Mouse (Mus musculus): ENCODE results near the gene Oas1f. TPM values are rescaled to one million over a fixed set of nuclear protein-coding genes. Genes with fewer than 3 reads are reported as not detected.
"Not testable (repeated sequence)": the region's sequence is repeated elsewhere in the genome, so short reads cannot be mapped to it uniquely, and the experiment has no call there.

Gene Oas1f
- total RNA-seq, 2 experiments from 2014 or later: not detected

DNA sequence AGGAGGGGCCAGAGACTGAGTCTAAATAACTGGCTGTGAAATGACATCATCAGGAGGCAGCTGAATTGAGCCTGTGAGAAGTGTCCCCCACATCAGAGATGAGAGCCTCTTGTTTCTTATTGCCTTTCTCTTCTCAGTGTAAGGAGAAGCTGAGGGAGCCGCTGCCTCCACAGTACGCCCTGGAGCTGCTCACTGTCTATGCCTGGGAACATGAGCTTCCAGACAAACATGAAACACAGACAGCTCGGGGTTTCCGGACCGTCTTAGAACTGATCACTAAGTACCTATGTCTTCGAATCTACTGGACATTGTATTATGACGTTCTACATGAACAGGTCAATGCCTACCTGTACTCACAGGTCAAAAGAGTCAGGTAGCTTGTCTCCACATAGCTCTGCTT, 23.6 kb downstream of the Oas1f start:
- no peak for DNase-seq (ENCODE audit: low spot score in 2 of 2)

DNA sequence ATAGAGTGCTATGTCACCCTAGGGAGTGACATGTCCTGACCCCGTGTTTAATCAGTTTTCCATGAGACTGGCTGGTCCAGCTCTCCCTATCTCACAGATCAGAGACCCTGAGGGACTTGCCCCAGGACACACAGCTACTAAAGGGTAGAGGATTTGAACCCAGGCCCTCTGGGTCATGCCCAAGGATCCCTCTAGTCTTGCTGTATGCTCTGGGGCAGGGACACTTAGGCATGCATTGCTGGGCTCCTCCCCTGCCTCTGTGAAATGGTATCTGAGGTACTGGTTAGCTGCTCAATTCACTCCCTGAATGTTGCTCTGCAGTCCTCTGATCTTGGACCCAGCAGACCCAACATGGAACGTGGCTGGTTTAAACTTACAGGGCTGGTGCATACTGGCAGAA, 24.3 kb downstream of the Oas1f start:
- no peak for DNase-seq (ENCODE audit: low spot score in 2 of 2)

DNA sequence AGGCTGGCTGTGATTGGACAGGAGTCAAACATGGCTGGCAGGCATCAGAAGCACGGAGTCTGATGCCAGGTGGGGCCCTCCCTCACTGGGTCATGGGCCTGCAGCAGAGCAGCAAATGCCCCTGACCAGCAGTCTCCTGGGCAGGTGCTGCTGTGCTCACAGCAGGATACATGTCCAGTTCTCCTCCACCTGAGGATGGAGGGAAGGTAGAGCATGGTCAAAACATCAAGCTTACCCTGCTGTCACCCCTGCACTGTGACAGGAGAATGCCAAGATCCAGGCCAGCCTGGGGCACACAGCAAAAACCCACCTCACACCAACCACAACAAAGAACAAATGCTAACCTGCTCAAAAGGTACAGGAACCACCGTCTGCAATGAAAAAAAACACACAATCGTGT, 29.7 kb downstream of the Oas1f start:
- DNase-seq (ENCODE audit: low spot score in 2 of 2): not testable (repeated sequence)

DNA sequence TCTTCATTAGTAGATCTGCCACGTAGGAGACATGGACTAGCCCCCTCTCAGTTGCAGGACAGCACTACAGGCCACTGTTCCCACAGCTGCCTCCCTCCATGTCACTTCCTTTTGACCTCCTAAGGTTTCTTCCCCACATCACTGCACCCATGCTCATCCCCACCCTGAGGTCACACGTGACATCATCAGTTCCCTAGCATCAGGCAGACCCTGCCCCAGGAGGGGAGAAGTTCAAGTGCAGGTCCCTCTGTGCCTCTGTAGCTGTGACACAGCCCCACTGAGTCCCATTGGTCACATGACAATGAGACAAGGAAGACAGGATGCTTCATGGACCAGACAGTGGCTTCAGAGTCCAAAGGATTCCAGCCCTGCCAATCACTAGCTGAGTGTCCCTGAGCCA, 30.2 kb downstream of the Oas1f start:
- DNase-seq (ENCODE audit: low spot score in 2 of 2): not testable (repeated sequence)

DNA sequence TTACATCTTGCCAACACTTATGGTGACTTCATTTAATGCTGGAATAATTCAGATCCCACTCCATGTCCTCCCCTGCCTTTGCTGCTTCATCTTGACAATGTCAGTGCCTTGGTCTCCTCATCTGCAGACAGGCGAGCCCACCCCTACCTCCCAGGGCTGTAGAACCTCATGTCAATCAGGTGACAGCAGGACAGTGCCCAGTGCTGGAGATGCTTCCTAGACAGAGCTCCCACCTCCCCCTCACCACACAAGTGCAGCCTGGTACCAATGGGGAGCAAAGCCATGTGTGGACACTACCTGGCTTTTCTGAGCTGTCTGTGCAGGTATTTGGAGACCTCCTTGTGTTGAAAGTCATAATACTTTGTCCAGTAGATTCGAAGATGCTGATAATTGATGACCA, 31.6 kb downstream of the Oas1f start:
- DNase-seq (ENCODE audit: low spot score in 2 of 2): not testable (repeated sequence)

DNA sequence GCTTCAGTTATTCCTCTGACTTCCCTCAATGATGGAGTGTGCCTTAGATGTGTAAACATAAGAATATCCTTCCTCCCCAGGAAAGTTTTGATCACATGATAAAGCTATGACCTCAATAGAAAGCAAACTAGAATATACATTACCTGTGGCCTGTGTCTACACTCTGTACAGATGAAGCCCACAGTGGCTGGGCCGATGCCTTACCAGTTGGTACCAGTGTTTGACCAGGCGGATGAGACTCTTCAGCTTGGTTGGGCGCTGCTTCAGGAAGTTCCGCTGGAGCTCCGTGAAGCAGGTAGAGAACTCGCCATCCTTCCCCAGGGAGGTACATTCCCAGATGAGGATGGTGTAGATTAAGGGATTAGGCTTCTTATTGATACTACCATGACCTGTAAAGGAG, 34.5 kb downstream of the Oas1f start:
- DNase-seq (ENCODE audit: low spot score in 2 of 2): not testable (repeated sequence)

DNA sequence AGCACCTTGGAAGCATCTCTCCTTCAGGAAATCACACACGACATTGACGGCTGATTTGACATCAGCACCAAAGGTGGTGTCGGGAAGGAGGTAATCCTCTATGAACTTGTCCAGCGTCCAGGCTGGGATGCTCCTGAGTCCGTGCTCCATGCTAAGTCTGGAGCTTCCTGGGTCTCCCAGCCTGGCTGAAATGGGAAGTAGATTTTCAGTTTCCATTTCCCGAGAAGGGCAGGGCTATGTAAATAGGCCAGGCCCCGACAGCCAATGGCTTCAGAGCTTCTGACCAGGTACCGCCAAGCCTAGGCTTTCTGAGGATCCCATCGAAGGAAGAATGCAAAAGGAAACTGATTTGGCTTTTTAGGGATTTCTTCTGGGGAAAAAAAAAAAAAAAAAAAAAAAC, 40.2 kb downstream of the Oas1f start, which contains the start of gene Oas1g:
TSS of gene Oas1g (minus strand) at position 201 of the 400 bp plus-strand sequence.
- not testable (repeated sequence) for DNase-seq (ENCODE audit: low spot score in 2 of 2)

DNA sequence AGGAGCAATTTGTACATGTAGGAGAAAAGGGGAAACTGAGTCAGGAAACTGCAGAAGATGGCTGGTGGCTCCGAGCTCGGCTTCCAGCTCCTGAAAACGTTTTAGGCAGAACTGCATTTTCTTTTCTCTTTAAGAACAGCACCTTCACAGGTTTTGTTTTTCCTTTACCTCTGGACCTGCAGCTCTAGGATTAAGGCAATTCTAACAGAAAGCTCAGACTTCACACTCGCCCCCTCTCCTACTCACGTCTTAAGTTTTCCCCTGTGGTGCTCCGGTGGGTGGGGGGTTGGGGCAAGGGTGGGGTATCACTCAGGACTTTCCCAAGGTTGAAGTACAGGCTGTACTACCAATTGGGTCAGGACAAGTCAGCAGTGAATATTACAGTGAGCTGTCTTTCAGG, 40.7 kb downstream of the Oas1f start:
- DNase-seq (ENCODE audit: low spot score in 2 of 2): no peak

DNA sequence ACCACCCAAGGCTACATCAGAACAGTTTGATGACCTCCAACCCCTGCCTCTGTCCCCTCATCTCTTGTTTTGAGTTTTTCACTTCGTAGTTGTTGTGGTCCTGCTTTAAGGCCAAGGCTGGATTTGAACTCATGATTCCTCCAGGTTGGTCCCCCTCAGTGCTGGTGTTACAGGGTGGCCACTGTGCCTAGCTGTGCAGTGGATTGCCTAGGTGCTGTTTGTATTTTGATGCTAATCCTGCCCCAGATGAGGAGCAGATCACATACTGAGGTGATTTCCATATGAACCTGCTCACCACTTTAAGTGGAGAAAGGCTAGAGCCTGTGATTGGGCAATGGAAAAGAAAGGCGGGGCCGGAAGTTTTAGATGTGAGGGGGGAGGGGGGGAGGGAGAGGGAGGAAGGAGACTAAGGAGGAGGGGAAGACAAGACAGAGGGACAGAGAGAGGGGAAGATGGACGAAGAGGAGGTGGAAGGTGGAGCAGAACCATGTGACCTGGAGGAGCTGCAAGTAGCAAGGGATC, 41.2 kb downstream of the Oas1f start:
- DNase-seq (ENCODE audit: low spot score in 2 of 2): not testable (repeated sequence)

DNA sequence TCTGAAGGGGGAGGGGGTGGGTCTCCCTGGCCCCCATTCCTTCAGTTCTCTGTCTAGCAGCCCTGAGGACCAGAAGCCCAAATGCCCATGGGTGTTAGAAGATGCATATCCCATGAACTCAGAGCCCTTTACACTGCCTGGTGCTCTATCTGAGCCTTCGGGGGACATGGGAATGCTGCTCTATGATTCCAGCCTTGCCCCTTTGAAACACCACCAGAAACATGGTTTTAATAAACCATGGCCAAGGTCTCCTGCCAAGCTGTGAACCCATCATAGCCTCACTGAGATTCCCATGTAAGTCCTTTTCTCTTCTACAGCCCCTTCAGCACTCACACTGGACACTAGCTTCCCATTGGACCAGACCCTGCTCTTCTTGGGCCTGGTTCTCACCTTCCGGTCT, 42.9 kb downstream of the Oas1f start:
- no peak for DNase-seq (ENCODE audit: low spot score in 2 of 2)

DNA sequence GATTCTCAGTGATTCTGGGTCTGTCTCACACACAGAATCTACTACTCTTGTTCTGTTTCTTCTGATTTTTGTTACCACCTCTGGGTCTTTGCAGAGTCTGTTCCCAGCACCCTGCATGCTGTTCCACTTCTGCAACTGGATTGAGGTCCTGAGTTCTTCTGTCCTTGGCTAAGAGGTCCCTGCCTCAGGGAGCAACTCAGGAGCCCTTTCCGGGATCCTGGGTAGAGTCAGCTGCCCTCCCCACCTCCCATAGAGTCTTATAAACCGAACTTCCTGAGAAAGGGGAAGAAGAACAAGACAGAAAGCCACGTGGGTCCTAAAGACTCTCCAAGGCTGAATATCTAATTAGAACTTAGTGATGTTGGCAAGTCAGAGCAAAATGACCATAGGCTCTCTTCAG, 43.8 kb downstream of the Oas1f start:
- no peak for DNase-seq (ENCODE audit: low spot score in 2 of 2)

DNA sequence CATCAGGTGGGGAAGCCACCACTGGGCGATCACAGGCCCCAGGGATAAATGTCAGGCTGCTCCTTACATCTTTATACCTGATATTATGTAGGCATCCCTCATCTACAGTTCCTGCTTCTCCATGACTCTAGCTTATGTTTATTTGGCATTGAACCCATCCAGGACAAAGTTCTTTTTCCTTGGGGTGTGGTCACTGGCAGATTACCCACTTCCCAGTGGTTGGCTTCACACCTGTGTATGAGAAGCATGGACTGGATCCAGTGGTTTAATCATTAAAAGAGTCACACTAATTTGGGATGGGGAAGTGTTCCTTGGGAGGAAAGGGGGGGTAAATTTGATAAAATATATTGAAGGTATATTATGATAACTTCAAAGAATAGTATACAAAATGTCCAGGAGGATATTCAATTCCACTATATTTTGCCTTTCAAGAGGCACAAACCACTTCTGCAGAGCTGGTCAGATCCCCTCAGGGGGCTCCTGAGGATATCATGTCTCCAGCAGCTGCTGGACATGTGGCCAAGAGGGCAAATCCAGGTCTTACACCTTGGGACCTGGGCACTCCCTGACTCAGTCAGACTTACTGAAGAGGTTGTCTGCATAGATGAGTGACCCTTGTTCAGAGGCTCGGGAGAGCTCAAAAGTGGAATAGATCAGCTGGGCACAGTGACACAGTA, 44.5 kb downstream of the Oas1f start:
- not testable (repeated sequence) for DNase-seq (ENCODE audit: low spot score in 2 of 2)

DNA sequence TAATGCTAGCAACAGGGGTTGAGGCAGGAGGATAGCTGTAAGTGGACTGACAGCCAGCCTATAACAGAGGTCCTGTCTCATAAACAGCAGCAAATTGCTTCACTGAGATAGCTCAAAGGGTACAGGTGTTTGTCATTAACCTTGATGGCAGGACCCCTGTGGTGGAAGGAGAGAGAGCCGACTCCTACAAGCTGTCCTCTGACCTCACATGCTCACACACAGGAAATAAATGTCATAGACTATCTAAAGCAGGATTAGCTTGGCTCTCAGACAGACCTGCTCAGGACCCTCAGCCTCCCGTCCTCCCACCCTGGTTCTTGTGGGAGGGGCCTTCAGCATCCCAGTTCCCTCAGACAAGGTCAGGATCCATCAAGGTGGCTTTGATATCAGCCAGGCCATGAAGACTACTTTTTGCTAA, 45.1 kb downstream of the Oas1f start:
- no peak for DNase-seq (ENCODE audit: low spot score in 2 of 2)

DNA sequence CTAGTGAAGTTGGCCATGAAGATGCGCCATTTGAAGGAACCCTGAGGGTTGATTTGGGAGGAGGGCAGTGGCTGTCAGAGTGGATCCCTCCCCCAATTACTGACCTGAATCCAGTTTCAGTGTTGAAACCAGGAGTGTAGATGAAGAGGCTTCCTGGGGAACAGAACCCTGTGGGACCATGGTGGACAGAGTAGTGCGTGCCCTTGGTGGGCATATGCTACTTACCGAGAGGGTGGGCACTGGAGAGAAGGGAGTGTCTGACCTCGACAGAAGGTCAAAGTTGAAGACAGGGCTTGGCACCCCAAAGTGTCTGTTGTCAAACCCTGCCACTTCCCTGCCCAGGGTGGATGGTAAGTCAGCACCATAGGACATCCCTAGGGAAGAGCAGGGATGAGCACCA, 46.7 kb downstream of the Oas1f start:
- DNase-seq (ENCODE audit: low spot score in 2 of 2): not testable (repeated sequence)

DNA sequence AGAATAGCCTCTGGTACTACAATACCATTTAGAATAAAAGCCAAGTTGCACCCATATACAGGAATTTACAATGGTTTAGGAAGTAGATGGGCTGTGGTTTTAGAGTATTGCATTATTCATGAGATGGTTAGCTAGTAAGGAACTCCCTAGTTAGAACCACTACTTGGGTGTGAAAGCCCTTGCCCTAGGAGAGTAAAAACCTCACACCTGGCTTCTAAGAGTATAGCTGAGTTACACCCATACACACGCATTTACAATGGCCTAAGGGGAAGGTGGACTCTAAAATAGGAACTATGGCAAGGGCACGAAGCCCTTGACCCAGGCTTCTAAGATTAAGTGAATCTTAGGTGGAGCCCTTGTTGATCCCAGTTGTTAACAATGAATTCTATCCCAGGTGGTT, 47.5 kb downstream of the Oas1f start:
- not testable (repeated sequence) for DNase-seq (ENCODE audit: low spot score in 2 of 2)

DNA sequence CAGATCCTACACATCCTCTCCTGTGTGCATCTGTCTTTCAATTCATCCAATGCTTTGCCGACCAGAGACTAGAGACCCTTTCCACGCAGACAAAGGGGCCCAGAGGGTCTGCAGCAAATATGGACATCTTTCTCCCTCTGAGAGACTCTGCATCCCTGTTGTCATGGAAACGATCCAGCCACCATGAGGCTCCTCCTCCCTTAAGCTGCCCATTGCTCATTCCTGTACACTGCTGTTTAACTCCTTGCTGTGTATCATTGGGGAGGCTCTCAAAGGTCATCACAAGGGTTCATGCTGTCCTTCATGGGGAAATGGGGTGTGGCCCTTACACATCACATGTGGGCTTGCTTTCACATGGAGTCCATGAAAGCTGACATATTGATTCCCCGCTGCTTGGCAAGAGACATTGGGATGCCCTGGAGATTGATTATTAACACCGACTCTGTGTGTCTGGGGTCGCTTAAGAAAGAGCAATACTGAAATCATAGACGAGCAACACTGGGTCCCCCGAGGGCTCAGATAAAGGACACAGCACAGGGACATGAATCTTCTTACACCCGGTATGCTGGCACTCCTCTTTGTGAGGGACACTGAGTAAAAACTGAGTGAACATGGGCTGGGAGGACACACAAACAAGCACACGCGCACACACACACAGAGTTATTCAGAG, 48.2 kb downstream of the Oas1f start:
- DNase-seq (ENCODE audit: low spot score in 2 of 2): no peak

DNA sequence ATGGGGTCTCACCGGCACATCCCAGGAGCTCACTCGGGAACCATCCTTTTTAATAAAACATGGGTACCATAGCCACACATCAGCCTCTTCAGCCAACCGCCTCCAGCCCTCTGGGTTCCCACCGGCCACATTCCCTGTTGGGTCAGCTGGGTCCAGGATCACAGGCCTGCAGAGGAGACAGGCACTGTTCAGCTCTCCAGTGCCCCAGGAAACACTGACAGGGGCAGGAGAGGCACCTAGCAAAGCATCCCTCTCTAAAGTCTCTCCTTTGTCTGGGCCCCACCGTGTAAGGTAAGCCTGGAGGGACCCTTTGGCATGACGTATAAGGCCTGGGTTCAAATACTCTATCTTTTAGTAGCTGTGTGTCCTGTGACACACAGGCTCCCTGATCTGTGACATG, 51.1 kb downstream of the Oas1f start:
- no peak for DNase-seq (ENCODE audit: low spot score in 2 of 2)

DNA sequence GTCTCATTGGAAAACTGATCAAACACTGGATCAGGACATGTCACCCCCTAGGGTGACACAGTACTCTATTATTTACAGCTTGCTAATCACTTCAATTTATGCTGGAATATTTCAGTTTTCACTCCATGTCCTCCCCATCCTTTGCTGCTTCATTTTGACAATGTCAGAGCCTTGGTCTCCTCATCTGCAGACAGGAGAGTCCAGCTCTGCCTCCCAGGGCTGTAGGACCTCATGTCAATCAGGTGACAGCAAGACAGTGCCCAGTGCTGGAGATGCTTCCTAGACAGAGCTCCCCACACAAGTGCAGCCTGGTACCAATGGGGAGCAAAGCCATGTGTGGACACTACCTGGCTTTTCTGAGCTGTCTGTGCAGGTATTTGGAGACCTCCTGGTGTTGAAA, 51.6 kb downstream of the Oas1f start:
- no peak for DNase-seq (ENCODE audit: low spot score in 2 of 2)

DNA sequence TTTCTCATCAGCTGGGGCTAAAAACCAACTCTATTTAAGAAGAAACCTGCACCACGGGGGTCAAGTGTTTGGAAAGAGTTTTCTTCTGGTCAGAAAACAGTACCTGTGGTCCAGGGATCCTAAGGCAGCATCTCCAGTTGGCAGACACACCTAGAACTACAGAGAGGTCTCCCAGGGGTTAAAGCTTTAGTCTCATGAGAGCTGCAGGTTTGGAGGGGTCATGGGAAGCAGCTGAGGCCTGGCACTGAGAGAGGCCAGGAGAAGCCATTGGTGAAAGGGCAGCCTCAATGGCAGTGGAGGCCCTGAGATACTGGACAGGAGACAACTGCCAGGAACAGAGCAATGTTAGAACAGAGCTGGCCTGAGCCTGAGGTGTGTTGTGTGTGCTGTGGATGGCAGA, 53.5 kb downstream of the Oas1f start:
- DNase-seq (ENCODE audit: low spot score in 2 of 2): no peak

DNA sequence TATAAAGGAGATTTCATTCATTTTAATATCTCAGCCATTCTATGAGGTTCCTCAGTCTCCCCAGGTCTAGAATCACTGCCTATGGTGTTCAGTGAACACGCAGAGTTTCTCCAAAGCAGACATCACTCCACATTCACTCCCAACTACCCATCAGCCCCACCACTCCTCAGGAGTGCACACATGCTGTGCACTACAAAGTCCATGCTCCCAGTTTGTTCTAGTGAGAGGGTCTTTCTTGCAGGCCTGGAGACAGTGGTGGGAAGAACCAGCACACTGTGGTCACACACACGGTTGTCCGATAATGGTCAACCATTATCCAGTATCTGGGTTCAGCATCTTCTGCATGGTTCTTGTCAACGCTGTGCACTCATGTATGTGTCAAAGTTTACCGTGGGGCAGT, 54.9 kb downstream of the Oas1f start:
- no peak for DNase-seq (ENCODE audit: low spot score in 2 of 2)

DNA sequence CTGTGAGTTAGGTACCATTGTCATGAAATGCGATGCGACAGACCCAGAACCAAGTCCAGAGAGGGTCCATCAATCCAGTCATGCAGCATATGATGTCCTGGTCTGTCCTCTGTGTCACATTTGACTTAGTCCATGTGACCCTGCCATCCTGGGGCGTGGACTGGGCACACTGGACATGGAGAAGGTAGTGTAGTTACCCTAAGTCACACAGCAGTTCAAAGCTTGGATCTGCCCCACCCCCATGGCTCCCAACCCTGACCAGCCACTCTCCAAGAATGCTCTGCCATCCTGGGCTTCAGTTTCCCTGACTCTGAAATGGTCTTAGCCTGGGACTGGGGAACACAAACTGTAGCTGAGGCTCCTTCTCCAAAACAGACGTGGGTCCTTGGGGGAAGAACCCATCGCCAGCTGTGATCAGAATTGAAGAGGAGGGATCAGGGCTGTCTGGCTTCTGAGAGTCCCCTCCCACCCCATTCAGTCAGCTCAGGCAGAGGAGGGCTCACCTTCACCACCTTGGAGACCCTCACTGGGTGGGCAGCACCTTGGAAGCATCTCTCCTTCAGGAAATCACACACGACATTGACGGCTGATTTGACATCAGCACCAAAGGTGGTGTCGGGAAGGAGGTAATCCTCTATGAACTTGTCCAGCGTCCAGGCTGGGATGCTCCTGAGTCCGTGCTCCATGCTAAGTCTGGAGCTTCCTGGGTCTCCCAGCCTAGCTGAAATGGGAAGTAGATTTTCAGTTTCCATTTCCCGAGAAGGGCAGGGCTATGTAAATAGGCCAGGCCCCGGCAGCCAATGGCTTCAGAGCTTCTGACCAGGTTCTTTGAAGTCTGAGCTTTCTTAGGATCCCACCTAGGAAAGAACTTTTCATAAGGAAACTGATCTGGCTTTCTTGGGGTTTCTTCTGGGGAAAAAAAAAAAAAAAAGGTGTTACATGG, 59.9 kb downstream of the Oas1f start, which contains the start of gene Oas1a:
TSS of gene Oas1a (minus strand) at position 731 of the 943 bp plus-strand sequence.
- DNase-seq (ENCODE audit: low spot score in 2 of 2): not testable (repeated sequence)

All from adrenal gland, postnatal 4 days (tissue).